Mouse (Mus musculus): ENCODE measurements around the gene Adcy6. TPM values are rescaled to one million over a fixed set of nuclear protein-coding genes. Genes with fewer than 3 reads are reported as not detected.

The Adcy6 gene
- polyA plus RNA-seq, 1 experiment from 2014 or later: 10.4 TPM

DNA sequence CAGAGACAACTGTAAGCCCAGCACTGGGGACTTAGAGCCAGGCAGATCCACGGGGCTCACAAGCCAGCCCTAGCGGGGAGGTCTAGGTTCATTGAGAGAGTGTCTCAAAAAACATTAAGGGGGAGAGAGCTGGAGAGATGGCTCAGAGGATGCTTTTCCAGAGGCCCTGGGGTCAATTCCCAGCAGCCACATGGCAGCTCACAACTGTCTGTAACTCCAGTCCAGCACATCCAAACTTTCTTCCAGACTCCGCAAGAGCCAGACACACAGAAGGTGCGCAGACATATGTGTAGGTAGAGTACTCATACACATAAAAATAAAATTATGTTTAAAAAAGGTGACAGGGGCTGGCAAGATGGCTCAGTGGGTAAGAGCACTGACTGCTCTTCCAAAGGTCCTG lies 36.6 kb downstream of the Adcy6 start:
- ATAC-seq (ENCODE audit: low FRiP score): no peak
- H3K36me3 ChIP-seq: no peaks in the 10 kb centered on the region
- WGBS: 80% methylated on average over 4 of the region's 4 CpGs

DNA sequence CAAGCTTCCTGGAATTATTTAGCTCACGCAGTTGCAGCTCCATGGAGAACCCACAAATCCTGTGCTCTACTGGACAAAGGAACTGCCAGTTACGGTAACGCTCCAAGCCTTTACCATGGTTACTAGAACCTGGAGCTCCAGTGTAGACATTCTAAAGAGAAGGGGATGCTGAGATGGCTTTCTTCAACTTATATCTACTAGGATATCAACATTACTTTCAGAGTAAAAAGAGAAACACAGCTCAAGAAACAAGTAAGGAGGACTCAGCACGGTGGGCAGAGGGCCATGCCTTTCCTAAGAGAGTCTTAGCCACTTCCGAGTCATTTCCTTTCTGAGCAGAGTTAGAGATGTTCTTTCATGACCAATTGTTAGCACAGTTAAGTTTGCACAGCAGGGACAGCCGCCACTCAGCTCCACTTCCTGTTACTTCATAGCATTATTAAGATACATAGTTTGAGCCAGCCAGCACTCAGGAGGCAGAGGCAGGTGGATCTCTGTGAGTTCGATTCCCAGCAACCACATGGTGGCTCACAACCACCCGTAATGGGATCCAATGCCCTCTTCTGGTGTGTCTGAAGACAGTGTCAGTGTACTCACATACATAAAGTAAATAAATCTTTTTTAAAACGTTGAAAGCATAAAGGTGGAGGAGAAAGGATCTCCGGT lies 38.9 kb downstream of the Adcy6 start, which contains the start of the genes Ccnt1 and 4930415O20Rik:
Ccnt1 (minus strand) TSS at position 51 of the 666 bp plus-strand sequence.
4930415O20Rik (plus strand) TSS at position 132 of the 666 bp plus-strand sequence.
- H3K4me2 ChIP-seq: no peak within 1 kb of the TSS
- WGBS: 84% methylated on average over 10 of the region's 10 CpGs
- no peaks in the 10 kb centered on the region for H3K36me3 ChIP-seq
- H3K4me3 ChIP-seq (replicated peaks): no peak within 1 kb of the TSS
- H3K9ac ChIP-seq (replicated peaks): no peak within 1 kb of the TSS
- peaks cover 14% of the 10 kb centered on the region for H3K4me1 ChIP-seq
- H3K9me3 ChIP-seq (replicated peaks): no peaks in the 10 kb centered on the region
- no peak for ATAC-seq (ENCODE audit: low FRiP score)
- H3K27me3 ChIP-seq (replicated peaks): no peaks in the 10 kb centered on the region
- H3K27ac ChIP-seq (replicated peaks): no peak within 1 kb of the TSS

More for the DNA sequence above, 36.6 kb downstream of the Adcy6 start:
- no peaks in the 10 kb centered on the region for H3K27me3 ChIP-seq (replicated peaks)
- H3K4me2 ChIP-seq: no peak overlapping the region
- H3K27ac ChIP-seq (replicated peaks): no peak overlapping the region
- peaks cover 10% of the 10 kb centered on the region for H3K4me1 ChIP-seq
- H3K9me3 ChIP-seq (replicated peaks): no peaks in the 10 kb centered on the region
- H3K9ac ChIP-seq (replicated peaks): no peak overlapping the region
- no peak overlapping the region for H3K4me3 ChIP-seq (replicated peaks)

DNA sequence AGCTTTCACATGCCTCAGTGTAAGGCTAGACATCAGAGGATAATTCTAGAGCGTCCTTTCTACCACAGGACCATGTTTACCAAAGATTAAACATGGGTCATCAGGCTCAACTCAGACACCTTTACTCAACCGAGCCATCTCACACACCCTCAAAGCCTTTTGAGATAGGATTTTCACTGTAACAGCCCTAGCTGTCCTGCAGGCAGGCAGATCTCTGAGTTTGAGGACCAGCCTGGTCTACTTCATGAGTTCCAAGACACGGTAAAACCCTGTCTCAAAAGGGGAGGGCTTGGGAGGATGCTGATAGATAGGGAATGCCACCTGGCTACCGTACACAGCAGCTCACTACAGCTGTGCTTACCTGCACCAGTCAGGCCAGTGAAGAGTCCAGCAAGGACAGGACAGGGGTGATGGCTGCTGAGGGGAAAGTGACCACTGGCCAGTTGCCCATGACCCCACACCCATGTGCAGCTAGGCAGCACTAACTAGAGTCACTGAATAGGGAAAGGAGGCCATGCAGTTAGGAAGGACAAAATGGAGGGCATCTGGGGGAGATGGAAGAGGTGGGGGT lies 40.0 kb downstream of the Adcy6 start:
- Histone ChIP-seq H3K9me3 (replicated peaks) (no peaks in the 10 kb centered on the region), H3K36me3 (no peaks in the 10 kb centered on the region), H3K27me3 (replicated peaks) (no peaks in the 10 kb centered on the region), H3K9ac (replicated peaks) (no peak overlapping the region), H3K4me3 (replicated peaks) (no peak overlapping the region), H3K27ac (replicated peaks) (no peak overlapping the region), H3K4me2 (no peak overlapping the region), H3K4me1 (peaks cover 26% of the 10 kb centered on the region)
- no peak for ATAC-seq (ENCODE audit: low FRiP score)
- WGBS: 87% methylated on average over 4 of the region's 4 CpGs

DNA sequence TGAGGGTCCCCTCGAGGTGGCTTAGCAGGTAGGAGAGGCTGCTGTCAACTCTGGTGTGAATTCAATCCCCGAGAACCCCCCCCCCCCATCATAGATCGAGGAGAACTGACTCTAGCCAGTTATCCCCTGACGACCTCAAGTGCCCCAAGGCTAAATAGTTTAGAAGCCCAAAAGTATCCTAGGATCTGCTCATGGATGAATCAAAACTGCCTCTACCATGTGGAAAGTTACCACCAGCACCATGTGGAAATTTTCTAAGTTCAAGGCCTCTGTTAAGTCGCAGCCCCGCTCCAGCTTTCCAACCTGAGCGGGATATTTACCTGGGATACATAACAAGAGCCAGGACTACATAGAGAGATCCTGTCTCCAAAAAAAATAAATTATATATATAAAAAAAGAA lies 40.7 kb downstream of the Adcy6 start:
- Histone ChIP-seq H3K9ac (replicated peaks) (peak overlapping the region; percentile 78; the same call in 1 of the 2 replicates), H3K27ac (replicated peaks) (no peak overlapping the region), H3K9me3 (replicated peaks) (no peaks in the 10 kb centered on the region), H3K27me3 (replicated peaks) (no peaks in the 10 kb centered on the region), H3K4me1 (peaks cover 30% of the 10 kb centered on the region), H3K4me2 (peak overlapping the region; percentile 78), H3K4me3 (replicated peaks) (peak overlapping the region; percentile 94), H3K36me3 (no peaks in the 10 kb centered on the region)
- no peak for ATAC-seq (ENCODE audit: low FRiP score)
- WGBS: 65% methylated on average over 7 of the region's 7 CpGs

DNA sequence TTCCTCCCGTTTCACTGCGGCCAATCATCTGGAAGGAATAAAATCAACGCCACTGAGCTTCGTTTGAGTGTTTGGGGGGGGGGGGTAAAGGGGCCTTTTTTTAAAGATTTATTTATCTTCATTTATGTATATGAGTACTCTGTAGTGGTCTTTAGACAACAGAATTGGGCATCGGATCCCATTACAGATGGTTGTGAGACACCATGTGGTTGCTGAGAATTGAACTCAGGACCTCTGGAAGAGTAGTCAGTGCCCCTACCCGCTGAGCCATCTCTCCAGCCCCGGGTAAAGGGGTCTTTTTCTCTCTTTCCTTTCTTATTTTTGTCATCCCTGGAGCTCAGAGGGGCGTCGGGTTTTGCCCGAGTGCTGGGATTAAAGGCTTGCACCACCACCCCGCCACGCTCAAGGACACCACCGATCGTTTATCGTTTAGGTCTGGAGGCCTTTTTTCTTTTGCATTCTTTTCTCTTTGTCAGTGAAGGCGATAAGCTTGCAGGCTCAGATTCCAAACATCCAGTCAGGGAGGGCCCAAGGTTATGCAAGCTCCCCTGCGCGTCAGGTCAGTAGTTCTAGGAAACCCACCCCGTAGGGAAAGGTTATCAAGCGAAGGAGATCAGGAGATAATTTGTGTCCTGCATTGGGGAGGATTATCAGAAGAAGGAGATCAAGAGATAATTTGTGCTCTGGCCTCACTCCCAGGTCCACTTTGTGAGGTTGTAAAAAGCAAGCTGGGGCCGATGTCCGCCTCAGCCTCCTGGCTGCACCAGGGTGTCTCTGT lies 41.4 kb downstream of the Adcy6 start:
- H3K9ac ChIP-seq (replicated peaks): peak overlapping the region; percentile 78
- peak overlapping the region; percentile 94 for H3K4me3 ChIP-seq (replicated peaks)
- H3K27ac ChIP-seq (replicated peaks): peak overlapping the region; percentile 96
- peak overlapping the region; percentile 78 for H3K4me2 ChIP-seq
- 0 out of 2 replicates have a peak, but pooled peaks have one; percentile 33 for ATAC-seq (ENCODE audit: low FRiP score)
- 12% methylated on average over 22 of the region's 22 CpGs for WGBS
- H3K27me3 ChIP-seq (replicated peaks): no peaks in the 10 kb centered on the region
- H3K36me3 ChIP-seq: 0 out of 2 replicates have a peak, but pooled peaks cover 2% of the 10 kb centered on the region
- H3K9me3 ChIP-seq (replicated peaks): no peaks in the 10 kb centered on the region
- peaks cover 33% of the 10 kb centered on the region for H3K4me1 ChIP-seq

DNA sequence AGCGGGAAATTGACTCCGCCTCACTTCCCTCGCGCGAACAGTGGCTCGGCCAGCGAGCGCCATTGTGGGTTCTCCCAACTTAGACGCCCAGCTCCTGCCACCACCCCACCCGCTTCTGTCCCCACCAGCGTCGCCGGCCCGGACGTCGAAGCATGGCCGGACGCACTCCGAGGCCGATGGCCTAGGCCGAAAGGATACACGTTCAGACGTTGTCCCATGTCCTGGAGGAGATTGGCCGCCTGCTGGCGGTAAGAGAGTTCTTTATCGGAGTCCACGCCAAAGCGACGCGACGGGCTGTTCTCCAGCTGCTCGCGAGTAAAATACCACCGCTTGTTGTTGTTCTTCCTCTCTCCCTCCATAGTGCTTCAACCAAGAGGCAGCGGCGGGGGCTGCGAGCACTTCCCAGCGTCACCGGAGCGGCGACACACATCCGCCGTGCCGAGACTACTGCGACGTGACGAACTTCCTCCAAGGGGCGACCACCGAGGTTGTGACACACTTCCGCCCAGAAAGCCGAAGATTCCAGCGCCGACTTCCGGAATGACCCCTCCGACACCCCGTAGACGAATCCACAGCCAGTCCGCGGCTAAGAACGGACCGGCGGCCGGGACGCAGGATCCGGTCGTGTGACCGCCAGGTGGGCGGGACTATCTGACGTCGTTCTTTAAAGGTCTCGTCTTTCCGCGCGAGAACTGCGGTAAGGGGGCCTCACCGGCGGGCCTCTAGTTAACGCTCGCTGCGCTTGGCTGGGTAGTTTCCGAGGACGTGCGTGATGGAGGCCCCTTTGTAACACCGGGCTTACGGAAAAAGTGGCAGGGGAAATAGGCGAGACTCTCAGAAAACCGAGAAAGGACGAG lies 42.4 kb downstream of the Adcy6 start:
- Histone ChIP-seq H3K36me3 (peaks cover 11% of the 10 kb centered on the region), H3K4me1 (peaks cover 37% of the 10 kb centered on the region), H3K9me3 (replicated peaks) (no peaks in the 10 kb centered on the region), H3K27ac (replicated peaks) (peak overlapping the region; percentile 96), H3K9ac (replicated peaks) (peak overlapping the region; percentile 89), H3K27me3 (replicated peaks) (no peaks in the 10 kb centered on the region), H3K4me3 (replicated peaks) (peak overlapping the region; percentile 94), H3K4me2 (peak overlapping the region; percentile 78)
- peak; percentile 96 for ATAC-seq (ENCODE audit: low FRiP score)
- WGBS: under 1% methylated on average over 88 of the region's 88 CpGs

GRCm38 (mm10) chr15:98566973-98567277 lies 43.0 kb downstream of the Adcy6 start:
- peaks cover 38% of the 10 kb centered on the region for H3K4me1 ChIP-seq
- H3K9ac ChIP-seq (replicated peaks): peak overlapping the region; percentile 89
- no peak for ATAC-seq (ENCODE audit: low FRiP score)
- peak overlapping the region; percentile 61 for H3K4me2 ChIP-seq
- H3K4me3 ChIP-seq (replicated peaks): peak overlapping the region; percentile 94
- no peaks in the 10 kb centered on the region for H3K27me3 ChIP-seq (replicated peaks)
- WGBS: under 1% methylated on average over 15 of the region's 15 CpGs
- peaks cover 11% of the 10 kb centered on the region for H3K36me3 ChIP-seq
- no peaks in the 10 kb centered on the region for H3K9me3 ChIP-seq (replicated peaks)
- H3K27ac ChIP-seq (replicated peaks): peak overlapping the region; percentile 95

- H3K36me3 ChIP-seq: peaks cover 50% of the 10 kb centered on the region
- no peak overlapping the region for H3K27ac ChIP-seq (replicated peaks)
- H3K27me3 ChIP-seq (replicated peaks): no peaks in the 10 kb centered on the region
- 93% methylated on average over 5 of the region's 5 CpGs for WGBS
- 0 out of 2 replicates have a peak, but pooled peaks cover 2% of the 10 kb centered on the region for H3K4me1 ChIP-seq
- no peak overlapping the region for H3K9ac ChIP-seq (replicated peaks)
- H3K4me3 ChIP-seq (replicated peaks): no peak overlapping the region
- H3K9me3 ChIP-seq (replicated peaks): no peaks in the 10 kb centered on the region
- no peak for ATAC-seq (ENCODE audit: low FRiP score)
- H3K4me2 ChIP-seq: no peak overlapping the region
Measured at GRCm38 (mm10) chr15:98557186-98557585, 52.7 kb downstream of the Adcy6 start.

DNA sequence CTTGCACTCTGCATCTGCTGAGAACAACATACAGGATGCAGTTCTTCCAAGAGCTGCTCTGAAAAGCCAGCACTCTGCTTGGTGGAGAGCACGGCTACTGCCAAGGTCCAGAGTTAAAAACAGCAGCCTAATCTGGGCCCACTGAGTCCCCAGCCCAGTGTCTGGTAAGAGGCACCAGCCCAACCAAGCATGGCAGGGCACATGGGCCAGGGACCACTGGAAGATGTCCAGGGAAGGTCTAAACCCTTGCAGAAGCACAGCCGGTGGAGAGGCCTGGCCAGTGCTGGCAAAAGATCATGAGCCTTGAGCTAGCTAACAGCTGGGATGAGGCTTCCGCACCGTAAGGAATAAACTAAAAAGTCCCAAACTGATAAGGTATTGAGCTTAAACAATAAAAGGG lies 54.0 kb downstream of the Adcy6 start:
- ATAC-seq (ENCODE audit: low FRiP score): no peak
- Histone ChIP-seq H3K4me1 (no peaks in the 10 kb centered on the region), H3K4me3 (replicated peaks) (no peak overlapping the region), H3K4me2 (no peak overlapping the region), H3K36me3 (peaks cover 62% of the 10 kb centered on the region), H3K27ac (replicated peaks) (no peak overlapping the region), H3K9me3 (replicated peaks) (no peaks in the 10 kb centered on the region), H3K27me3 (replicated peaks) (no peaks in the 10 kb centered on the region), H3K9ac (replicated peaks) (no peak overlapping the region)
- 94% methylated on average over 4 of the region's 4 CpGs for WGBS

DNA sequence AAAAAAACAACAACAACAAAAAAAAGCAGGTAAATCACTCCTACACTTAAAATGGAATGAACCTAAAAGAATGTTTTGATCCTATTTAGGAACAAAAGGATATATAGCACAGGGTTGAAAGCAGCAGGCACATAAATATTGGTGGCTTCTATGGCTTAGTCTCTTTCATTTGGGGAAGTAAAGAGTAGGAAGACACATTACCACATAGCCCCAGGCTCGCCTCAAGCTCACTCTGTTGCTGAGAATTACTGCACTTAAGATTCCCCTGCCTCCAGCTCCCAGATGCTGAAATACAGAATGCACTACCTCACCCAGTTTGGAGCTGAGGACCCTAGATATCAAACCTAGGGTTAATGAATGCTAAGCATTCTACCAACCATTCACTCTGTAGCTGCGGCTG lies 57.1 kb downstream of the Adcy6 start:
- no peaks in the 10 kb centered on the region for H3K4me1 ChIP-seq

DNA sequence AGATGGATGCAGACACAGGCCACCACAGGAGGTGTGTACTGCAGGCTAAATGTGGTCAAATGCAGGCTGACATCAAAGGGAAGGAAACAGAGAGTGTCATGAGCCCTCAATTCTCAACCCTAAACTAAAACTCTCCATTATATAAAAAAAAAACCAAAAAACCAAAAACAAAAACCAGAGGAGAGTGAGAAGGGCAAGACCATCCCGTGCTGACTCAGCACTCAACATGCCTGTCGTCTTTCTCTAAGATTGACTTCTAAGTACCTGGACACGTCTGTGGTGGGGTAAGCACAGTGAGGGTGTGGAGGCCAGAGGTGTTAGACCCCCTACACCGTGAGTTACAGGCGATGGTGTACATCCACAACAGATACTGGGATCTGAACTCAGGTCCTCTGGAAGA lies 63.0 kb downstream of the Adcy6 start:
- no peak for ATAC-seq (ENCODE audit: low FRiP score)
- H3K27ac ChIP-seq (replicated peaks): no peak overlapping the region
- 95% methylated on average over 5 of the region's 5 CpGs for WGBS
- no peak overlapping the region for H3K4me3 ChIP-seq (replicated peaks)
- H3K4me1 ChIP-seq: no peaks in the 10 kb centered on the region
- no peak overlapping the region for H3K4me2 ChIP-seq
- H3K9me3 ChIP-seq (replicated peaks): no peaks in the 10 kb centered on the region
- no peak overlapping the region for H3K9ac ChIP-seq (replicated peaks)
- no peaks in the 10 kb centered on the region for H3K27me3 ChIP-seq (replicated peaks)
- peaks cover 83% of the 10 kb centered on the region for H3K36me3 ChIP-seq

More for the DNA sequence above, 57.1 kb downstream of the Adcy6 start:
- peaks cover 61% of the 10 kb centered on the region for H3K36me3 ChIP-seq
- no peaks in the 10 kb centered on the region for H3K27me3 ChIP-seq (replicated peaks)
- H3K4me3 ChIP-seq (replicated peaks): no peak overlapping the region
- no peak for ATAC-seq (ENCODE audit: low FRiP score)
- H3K9me3 ChIP-seq (replicated peaks): no peaks in the 10 kb centered on the region
- H3K27ac ChIP-seq (replicated peaks): no peak overlapping the region
- H3K9ac ChIP-seq (replicated peaks): no peak overlapping the region
- WGBS: 87% methylated on average over 2 of the region's 2 CpGs
- H3K4me2 ChIP-seq: no peak overlapping the region
